Mouse (Mus musculus) CD4-positive, CD25-positive, alpha-beta regulatory T cell (primary cell): ENCODE data around the gene Gm20390. TPM values are rescaled to one million over a fixed set of nuclear protein-coding genes. Genes with fewer than 3 reads are reported as not detected.

Experiments used
- polyA plus RNA-seq: library from polyadenylated mRNA; unstranded; fragments of 100-300 nt; shearing (Covaris generic); gene quantifications from one replicate; pipeline ENCODE4 v1.2.1, GENCODE M21; 2017

The Gm20390 gene
- 226 TPM for polyA plus RNA-seq

DNA sequence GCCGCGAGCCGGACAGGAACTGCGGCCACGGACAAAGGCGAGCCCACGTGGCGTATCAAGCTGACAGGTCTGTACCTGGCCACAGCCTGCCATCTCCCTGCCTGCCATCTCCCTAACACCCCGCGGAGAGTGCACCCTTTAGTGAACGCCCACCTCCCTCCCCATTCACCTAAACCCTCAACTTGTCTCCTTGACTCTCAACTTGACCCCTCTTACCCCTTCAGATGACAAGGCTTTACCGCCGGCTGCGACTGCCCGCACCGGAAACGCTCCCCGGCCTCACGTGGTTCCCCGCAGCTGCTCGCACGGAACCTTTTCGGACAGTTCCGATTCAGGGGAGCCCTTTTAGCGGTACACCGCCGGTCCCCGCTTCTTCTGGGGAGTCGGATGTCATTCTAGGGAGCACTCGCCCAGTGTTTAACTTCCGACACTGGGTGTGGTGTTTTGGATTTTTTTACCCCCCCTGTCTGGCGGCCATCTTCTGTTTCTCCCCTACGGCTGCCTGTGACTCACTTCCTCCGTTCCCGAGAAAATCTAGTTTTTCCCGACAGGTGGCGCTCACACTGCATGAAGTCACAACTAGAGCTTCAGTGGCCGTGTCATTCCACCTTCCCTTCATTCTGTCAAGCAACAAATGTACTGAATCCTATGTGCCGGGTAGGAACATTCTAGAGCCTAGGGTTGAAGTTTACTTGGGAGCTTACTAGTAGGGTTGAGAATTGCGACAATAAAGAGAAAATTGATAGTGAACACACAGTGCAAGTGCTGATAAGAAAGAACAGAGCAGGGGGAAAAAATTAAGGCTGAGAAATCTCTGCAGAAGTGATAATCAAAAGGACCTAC, at the start of gene Gm20390, which contains the start of gene Nme1:
TSS of gene Gm20390 (minus strand) at position 289 of the 843 bp plus-strand sequence.
TSS of gene Nme1 (minus strand) at position 517 of the 843 bp plus-strand sequence.

DNA sequence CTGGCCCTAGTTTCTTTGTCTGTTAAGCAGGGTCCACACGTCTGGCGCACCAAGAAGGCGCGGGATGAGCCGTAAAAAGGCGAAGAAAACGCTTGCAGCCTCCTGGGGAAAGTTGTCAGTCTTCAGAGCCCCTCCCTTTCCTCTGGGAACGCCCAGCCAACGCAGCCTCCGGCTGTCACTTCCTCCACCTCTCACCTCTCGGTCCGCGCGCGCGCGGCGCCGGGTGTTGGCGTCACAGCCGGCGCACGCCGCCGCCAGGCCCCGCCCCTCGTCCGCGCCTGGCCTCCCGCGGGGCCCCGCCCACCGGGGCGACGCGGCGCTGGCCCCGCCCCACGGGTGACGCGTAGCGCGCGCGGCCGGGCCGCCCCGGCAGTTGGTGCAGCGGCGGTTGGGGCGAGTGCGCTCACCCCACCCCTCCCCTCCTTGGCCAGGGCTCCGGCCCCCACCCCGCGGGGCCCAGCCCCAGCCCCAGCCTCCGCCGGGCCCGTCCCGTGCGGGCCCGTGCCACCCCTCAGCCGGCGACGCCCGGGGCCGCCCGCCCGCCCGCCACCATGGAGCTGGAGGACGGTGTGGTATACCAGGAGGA, 27.7 kb upstream of the Gm20390 start, which contains the start of gene Spag9:
TSS of gene Spag9 (plus strand) at position 372 of the 586 bp plus-strand sequence.

DNA sequence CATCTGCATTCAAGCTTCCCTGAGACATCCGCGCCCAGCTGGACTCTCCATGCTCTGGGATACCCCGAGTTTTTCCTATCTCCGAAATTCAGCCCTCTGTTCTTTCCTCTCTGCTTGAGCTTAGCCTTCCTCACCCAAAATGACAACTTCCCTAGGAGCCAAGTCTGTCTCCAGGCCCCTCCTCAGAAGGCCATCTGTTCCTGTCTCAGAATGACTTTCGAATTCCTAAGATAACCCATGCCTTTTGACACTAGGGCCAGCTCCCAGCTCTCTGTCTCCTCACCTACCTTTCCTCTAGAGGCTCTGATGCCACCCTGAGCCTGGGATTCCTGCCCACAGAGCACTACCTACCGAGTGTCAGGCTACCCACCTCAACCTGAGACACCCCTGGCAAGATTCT, 11.9 kb downstream of the Gm20390 start, which contains the start of gene Nme2:
TSS of gene Nme2 (minus strand) at position 101 of the 400 bp plus-strand sequence.

Other genes with a start within 250 kb of the Gm20390 start
- gene Utp18, start 82.5 kb downstream of the Gm20390 start, polyA plus RNA-seq: 64.9 TPM
- gene Mbtd1, start 82.4 kb downstream of the Gm20390 start, polyA plus RNA-seq: 30.8 TPM
- gene Nme2, start 12.0 kb downstream of the Gm20390 start, polyA plus RNA-seq: 115 TPM
- 103 TPM for gene Nme1, start 228 bp upstream of the Gm20390 start, polyA plus RNA-seq
- 53.2 TPM for gene Spag9, start 27.8 kb upstream of the Gm20390 start, polyA plus RNA-seq
- gene Tob1, start 243.2 kb upstream of the Gm20390 start, polyA plus RNA-seq: 44.4 TPM